Mouse (Mus musculus) myocyte (in vitro differentiated cells): Measurements from ENCODE around the gene Tcam1.

Source experiments
- CEBPB ChIP-seq: IDR thresholded peaks from 2 replicates; pipeline ENCODE4 v1.6.1; 2011; ENCODE audit warnings: mild to moderate bottlenecking, moderate library complexity; ENCODE audit not compliant: poor library complexity, insufficient read depth, severe bottlenecking
- E2F4 ChIP-seq: IDR thresholded peaks from one replicate; pipeline ENCODE4 v1.6.1; 2011; ENCODE audit warnings: mild to moderate bottlenecking, control low read depth, moderate library complexity; ENCODE audit not compliant: insufficient read depth
- MAX ChIP-seq: IDR thresholded peaks from one replicate; pipeline ENCODE4 v1.6.1; 2011; ENCODE audit warnings: low read depth, mild to moderate bottlenecking, control low read depth
- MYOD1 ChIP-seq, 3 experiments: IDR thresholded peaks; one replicate each; pipeline ENCODE4 v1.6.1; 2011; ENCODE audit warnings: control low read depth in 2 of 3, low read depth in 2 of 3, mild to moderate bottlenecking in 2 of 3, moderate library complexity in 1 of 3; ENCODE audit not compliant: insufficient read length in 2 of 3, control insufficient read depth in 1 of 3
- MYOG ChIP-seq, 3 experiments: IDR thresholded peaks; one replicate each; pipeline ENCODE4 v1.6.1; 2011; ENCODE audit warnings: control low read depth in 2 of 3, low read depth in 2 of 3, mild to moderate bottlenecking in 2 of 3; ENCODE audit not compliant: insufficient read length in 2 of 3, control insufficient read depth in 1 of 3, insufficient read depth in 1 of 3
- POLR2A ChIP-seq: IDR thresholded peaks from one replicate; pipeline ENCODE4 v1.6.1; 2011; ENCODE audit warnings: low read depth, mild to moderate bottlenecking, control low read depth, moderate library complexity; ENCODE audit not compliant: insufficient read length
- POLR2AphosphoS2 ChIP-seq: IDR thresholded peaks from one replicate; pipeline ENCODE4 v1.6.1; 2011; ENCODE audit warnings: low read depth, control low read depth; ENCODE audit not compliant: insufficient read length
- REST ChIP-seq: IDR thresholded peaks from one replicate; pipeline ENCODE4 v1.6.1; 2011; ENCODE audit warnings: mild to moderate bottlenecking, control low read depth, moderate library complexity; ENCODE audit not compliant: insufficient read depth, insufficient read length
- SRF ChIP-seq: IDR thresholded peaks from one replicate; pipeline ENCODE4 v1.6.1; 2011; ENCODE audit warnings: low read depth; ENCODE audit not compliant: control insufficient read depth, insufficient read length
- TCF12 ChIP-seq: IDR thresholded peaks from one replicate; pipeline ENCODE4 v1.6.1; 2011; ENCODE audit warnings: mild to moderate bottlenecking, control low read depth; ENCODE audit not compliant: poor library complexity, insufficient read depth, severe bottlenecking
- TCF3 ChIP-seq: IDR thresholded peaks from one replicate; pipeline ENCODE4 v1.6.1; 2011; ENCODE audit warnings: low read depth, control low read depth; ENCODE audit not compliant: insufficient read length
- USF1 ChIP-seq: IDR thresholded peaks from one replicate; pipeline ENCODE4 v1.6.1; 2011; ENCODE audit warnings: low read depth, mild to moderate bottlenecking, control low read depth, moderate library complexity

DNA sequence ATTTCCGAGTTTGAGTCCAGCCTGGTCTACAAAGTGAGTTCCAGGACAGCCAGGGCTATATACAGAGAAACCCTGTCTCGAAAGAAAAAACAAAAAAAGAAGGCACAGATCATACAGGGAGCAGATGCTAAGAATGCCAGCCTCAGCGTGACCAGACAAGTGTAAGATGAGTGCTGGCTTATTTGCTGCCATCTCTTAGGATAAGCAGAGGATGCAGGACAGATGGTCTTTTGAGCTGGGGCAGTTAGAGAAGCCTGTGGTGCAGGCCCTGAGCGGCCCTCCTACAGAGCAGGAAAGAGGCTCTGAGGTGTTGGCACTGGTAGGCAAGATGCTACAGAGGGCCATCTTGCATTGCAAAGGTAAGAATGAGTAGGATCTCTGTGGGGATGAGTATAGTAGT is 6.9 kb downstream of the Tcam1 start:
- TF ChIP-seq CEBPB (no peak), POLR2A (no peak), MYOD1 (IDR thresholded peaks at IDR 0.05; ENCODE audit: control insufficient read depth in 1 of 3, insufficient read length in 2 of 3, low read depth in 2 of 3) (no peak), MYOG (IDR thresholded peaks at IDR 0.05; ENCODE audit: control insufficient read depth in 1 of 3, insufficient read depth in 1 of 3, insufficient read length in 2 of 3, low read depth in 2 of 3) (no peak), TCF12 (no peak), MAX (no peak), TCF3 (no peak), E2F4 (no peak), USF1 (no peak), REST (no peak), POLR2AphosphoS2 (no peak), SRF (no peak)
